Mouse (Mus musculus) heart, embryonic 14.5 days (tissue): ENCODE data around the gene Gpat3. TPM values are rescaled to one million over a fixed set of nuclear protein-coding genes. Genes with fewer than 3 reads are reported as not detected.

Experiments used
- ATAC-seq: fragments of 200-750 bp; cut with Nextera tagmentation; 2 replicates; pipeline ENCODE4 v1.8.0; 2017; ENCODE audit warnings: low read depth, moderate TSS enrichment; ENCODE audit not compliant: insufficient number of reproducible peaks, insufficient read depth, low FRiP score
- H3K27ac ChIP-seq, 2 experiments: fragments of 200-500 bp in 1 of 2; fragments of 300-500 bp in 1 of 2; sonication (generic) in 1 of 2; replicated peaks in 1 of 2; 2 replicates each; pipeline ENCODE4 v1.5.1; 2012 to 2014; ENCODE audit warnings: low read depth in 2 of 2, low read length in 2 of 2, control low read depth in 1 of 2, mild to moderate bottlenecking in 1 of 2, mixed read lengths in 1 of 2; ENCODE audit not compliant: control insufficient read depth in 1 of 2, insufficient read depth in 1 of 2
- H3K27me3 ChIP-seq: fragments of 300-500 bp; sonication (generic); 2 replicates; pipeline ENCODE4 v1.6.1; 2014; ENCODE audit warnings: mild to moderate bottlenecking, low read length, control low read depth; ENCODE audit not compliant: control insufficient read depth, insufficient read depth
- H3K36me3 ChIP-seq: fragments of 300-500 bp; sonication (generic); 2 replicates; pipeline ENCODE4 v1.6.1; 2014; ENCODE audit warnings: mild to moderate bottlenecking, control low read depth, low read length, mixed read lengths; ENCODE audit not compliant: control insufficient read depth, insufficient read depth
- H3K4me1 ChIP-seq, 2 experiments: fragments of 200-500 bp in 1 of 2; fragments of 300-500 bp in 1 of 2; sonication (generic) in 1 of 2; 2 replicates each; pipeline ENCODE4 v1.6.1; 2012 to 2014; ENCODE audit warnings: low read length in 2 of 2, control low read depth in 1 of 2, mixed read lengths in 1 of 2; ENCODE audit not compliant: control insufficient read depth in 2 of 2, insufficient read depth in 2 of 2
- H3K4me2 ChIP-seq: fragments of 300-500 bp; sonication (generic); 2 replicates; pipeline ENCODE4 v1.6.1; 2014; ENCODE audit warnings: mild to moderate bottlenecking, low read length
- H3K4me3 ChIP-seq, 2 experiments: fragments of 200-500 bp in 1 of 2; fragments of 300-500 bp in 1 of 2; sonication (generic) in 1 of 2; 2 replicates each; pipeline ENCODE4 v1.5.1; 2012 to 2014; ENCODE audit warnings: low read length in 2 of 2, mild to moderate bottlenecking in 2 of 2, control low read depth in 1 of 2, low read depth in 1 of 2, moderate library complexity in 1 of 2; ENCODE audit not compliant: control insufficient read depth in 1 of 2, insufficient read depth in 1 of 2
- H3K9ac ChIP-seq: fragments of 300-500 bp; sonication (generic); 2 replicates; pipeline ENCODE4 v1.6.1; 2014; ENCODE audit warnings: mild to moderate bottlenecking, low read length
- H3K9me3 ChIP-seq: fragments of 300-500 bp; sonication (generic); 2 replicates; pipeline ENCODE4 v1.6.1; 2016; ENCODE audit warnings: low read length, control low read depth; ENCODE audit not compliant: control insufficient read depth
- WGBS: fragments of 180-500 bp; shearing (Covaris S2); extraction: QIAGEN DNeasy Blood & Tissue Kit; methylation state at CpG from one replicate; pipeline ENCODE4 v1.1.7; 2014; 5-methylcytosine and 5-hydroxymethylcytosine counted together
- polyA plus RNA-seq: library from polyadenylated mRNA; unstranded; fragments of >200 nt; fragmentation: Nextera tagmentation; extraction: Ambion mirVana; gene quantifications from 2 replicates; pipeline ENCODE4 v1.2.1, GENCODE M21; 2014

Gene Gpat3
- polyA plus RNA-seq, 1 experiment from 2014 or later: 14.9 TPM

- Histone ChIP-seq H3K36me3 (no peaks in the 10 kb centered on the region), H3K27ac (peak overlapping the region; percentile 54 to 60), H3K27me3 (no peaks in the 10 kb centered on the region), H3K9me3 (no peaks in the 10 kb centered on the region), H3K4me3 (no peak overlapping the region), H3K4me2 (peak overlapping the region; percentile 40), H3K9ac (0 out of 2 replicates have a peak overlapping the region, but pooled peaks have one; percentile 34), H3K4me1 (peaks cover 24 to 37% of the 10 kb centered on the region in 2 experiments)
- 19% methylated on average over 4 of the region's 4 CpGs for whole genome bisulfite sequencing
- no peak for ATAC-seq
Measured at GRCm38 (mm10) chr5:100861140-100861539, 15.6 kb downstream of the Gpat3 start.

GRCm38 (mm10) chr5:100861811-100862210 is 16.3 kb downstream of the Gpat3 start:
- 57% methylated on average over 7 of the region's 7 CpGs for WGBS
- Histone ChIP-seq H3K4me2 (no peak overlapping the region), H3K9me3 (no peaks in the 10 kb centered on the region), H3K27me3 (no peaks in the 10 kb centered on the region), H3K27ac (peak overlapping the region; percentile 5 to 54; a peak in 2 of 4 replicates), H3K4me3 (no peak overlapping the region), H3K36me3 (no peaks in the 10 kb centered on the region), H3K4me1 (peaks cover 24 to 39% of the 10 kb centered on the region in 2 experiments), H3K9ac (no peak overlapping the region)
- ATAC-seq: no peak

DNA sequence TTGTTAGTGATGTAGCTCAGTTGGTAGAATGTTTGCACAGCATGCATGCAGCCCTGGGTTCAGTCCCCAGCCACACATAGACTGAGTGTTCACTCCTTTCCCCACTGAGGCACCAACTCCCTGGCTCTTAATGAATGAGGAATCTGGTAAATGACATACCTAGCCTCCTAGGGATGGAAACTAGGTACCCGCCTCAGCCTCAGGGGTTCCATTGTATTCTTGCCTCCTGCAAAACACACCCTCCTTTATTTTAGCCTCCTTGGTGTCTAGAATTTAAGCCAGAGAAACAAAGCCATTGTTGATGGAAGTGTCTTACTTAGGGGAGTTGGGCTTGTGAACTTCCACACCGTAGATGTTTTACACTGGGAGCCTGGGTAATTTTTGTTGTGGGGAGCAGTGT is 17.6 kb downstream of the Gpat3 start:
- peaks cover 24 to 45% of the 10 kb centered on the region in 2 experiments for H3K4me1 ChIP-seq
- ATAC-seq: no peak
- WGBS: 85% methylated on average over 2 of the region's 2 CpGs
- no peak overlapping the region for H3K27ac ChIP-seq
- no peaks in the 10 kb centered on the region for H3K9me3 ChIP-seq
- no peak overlapping the region for H3K4me2 ChIP-seq
- H3K4me3 ChIP-seq: no peak overlapping the region
- H3K27me3 ChIP-seq: no peaks in the 10 kb centered on the region
- H3K36me3 ChIP-seq: no peaks in the 10 kb centered on the region
- H3K9ac ChIP-seq: no peak overlapping the region

- 40% methylated on average over 6 of the region's 6 CpGs for WGBS
- H3K4me2 ChIP-seq: peak overlapping the region; percentile 3; the same call in 1 of the 2 replicates
- H3K9me3 ChIP-seq: no peaks in the 10 kb centered on the region
- no peaks in the 10 kb centered on the region for H3K36me3 ChIP-seq
- peak overlapping the region; percentile 24 to 35; a peak in 3 of 4 replicates for H3K27ac ChIP-seq
- H3K27me3 ChIP-seq: no peaks in the 10 kb centered on the region
- ATAC-seq: peak; percentile 41; the same call in 1 of the 2 replicates
- no peak overlapping the region for H3K9ac ChIP-seq
- no peak overlapping the region for H3K4me3 ChIP-seq
- peaks cover 24 to 45% of the 10 kb centered on the region in 2 experiments for H3K4me1 ChIP-seq
Measured at GRCm38 (mm10) chr5:100864438-100864837, 18.9 kb downstream of the Gpat3 start.

DNA sequence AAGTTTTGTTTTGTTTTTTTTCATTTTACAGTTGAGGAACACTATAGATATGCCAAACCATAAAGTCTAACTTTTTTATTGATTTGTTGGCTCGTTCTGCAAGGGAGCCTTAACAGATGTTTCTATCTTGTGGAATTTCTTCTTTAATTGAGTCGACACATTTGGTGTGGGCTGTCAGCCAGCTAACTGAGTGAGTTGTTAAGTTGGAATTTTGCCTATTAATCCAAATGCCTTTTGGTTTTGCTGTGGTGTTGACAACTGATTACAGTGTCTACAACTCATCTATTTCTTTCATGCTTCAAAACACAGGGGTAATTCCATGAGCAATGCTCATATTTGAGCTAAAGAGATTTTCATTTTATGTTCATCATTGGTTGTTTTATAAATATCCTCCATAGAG is 20.7 kb downstream of the Gpat3 start:
- ATAC-seq: no peak
- Histone ChIP-seq H3K27me3 (no peaks in the 10 kb centered on the region), H3K4me1 (peaks cover 16 to 32% of the 10 kb centered on the region in 2 experiments), H3K4me2 (no peak overlapping the region), H3K4me3 (no peak overlapping the region), H3K27ac (no peak overlapping the region), H3K9me3 (peaks cover 4% of the 10 kb centered on the region; the same call in 1 of the 2 replicates), H3K36me3 (no peaks in the 10 kb centered on the region), H3K9ac (no peak overlapping the region)
- WGBS: 37% methylated on average over 2 of the region's 2 CpGs

- H3K9ac ChIP-seq: no peak overlapping the region
- no peak overlapping the region for H3K4me3 ChIP-seq
- no peak for ATAC-seq
- H3K27me3 ChIP-seq: no peaks in the 10 kb centered on the region
- no peaks in the 10 kb centered on the region for H3K36me3 ChIP-seq
- H3K4me1 ChIP-seq: peaks cover 3 to 16% of the 10 kb centered on the region in 2 experiments
- peaks cover 4% of the 10 kb centered on the region; the same call in 1 of the 2 replicates for H3K9me3 ChIP-seq
- WGBS: 56% methylated on average over 4 of the region's 4 CpGs
- H3K4me2 ChIP-seq: no peak overlapping the region
- H3K27ac ChIP-seq: no peak overlapping the region
Measured at GRCm38 (mm10) chr5:100869197-100869895, 23.8 kb downstream of the Gpat3 start.

- peaks cover 8 to 16% of the 10 kb centered on the region in 2 experiments for H3K4me1 ChIP-seq
- H3K4me2 ChIP-seq: no peak overlapping the region
- ATAC-seq: no peak
- no peak overlapping the region for H3K9ac ChIP-seq
- H3K9me3 ChIP-seq: peaks cover 4% of the 10 kb centered on the region; the same call in 1 of the 2 replicates
- no peak overlapping the region for H3K27ac ChIP-seq
- H3K36me3 ChIP-seq: no peaks in the 10 kb centered on the region
- WGBS: 86% methylated on average over 8 of the region's 8 CpGs
- no peaks in the 10 kb centered on the region for H3K27me3 ChIP-seq
- H3K4me3 ChIP-seq: no peak overlapping the region
Measured at GRCm38 (mm10) chr5:100871987-100872386, 26.5 kb downstream of the Gpat3 start.
